25 mouse cellular contexts compared by ENCODE assay signal in genomic region chr12:17036532-17036931, GRCm38 (mm10). TPM values are rescaled to one million over a fixed set of nuclear protein-coding genes. Genes with fewer than 3 reads are reported as not detected.
DNase-seq lines count a peak whose midpoint lies in the region; ATAC-seq and TF ChIP-seq lines count a peak whose summit lies in the region.
"Had no signal": no experiment of that assay in that cellular context is flagged by ENCODE, and none has a peak within 500 bp of the region (broad histone marks: within the 10 kb centered on the region; RNA-seq: fewer than 3 reads in every experiment).

No protein-coding gene starts in this region.

- no peak for TF ChIP-seq POLR2A in lung, adult 2 months (IDR thresholded peaks at IDR 0.05; ENCODE audit: borderline replicate concordance, extremely low read depth, low read depth, low read length)

- H3K4me2 ChIP-seq in hindbrain, embryonic 15.5 days, result no peak overlapping the region
- no peak overlapping the region for H3K4me2 ChIP-seq in hindbrain, embryonic 13.5 days
- 0 out of 2 replicates have a peak overlapping the region, but pooled peaks have one; percentile 9 for H3K4me2 ChIP-seq in neural tube, embryonic 13.5 days
- H3K4me2 ChIP-seq: embryonic facial prominence, embryonic 12.5 days; limb, embryonic 15.5 days; liver, embryonic 13.5 days had no signal

- H3K36me3 ChIP-seq in hindbrain, embryonic 15.5 days, result no peaks in the 10 kb centered on the region
- H3K36me3 ChIP-seq in hindbrain, embryonic 13.5 days, result no peaks in the 10 kb centered on the region
- no peaks in the 10 kb centered on the region for H3K36me3 ChIP-seq in neural tube, embryonic 13.5 days
- H3K36me3 ChIP-seq: embryonic facial prominence, embryonic 12.5 days; limb, embryonic 15.5 days; liver, embryonic 13.5 days; stomach, embryonic 15.5 days had no signal

- no peaks in the 10 kb centered on the region for H3K9me3 ChIP-seq in hindbrain, embryonic 15.5 days
- H3K9me3 ChIP-seq in hindbrain, embryonic 13.5 days, result no peaks in the 10 kb centered on the region
- no peaks in the 10 kb centered on the region for H3K9me3 ChIP-seq in neural tube, embryonic 13.5 days
- H3K9me3 ChIP-seq: embryonic facial prominence, embryonic 12.5 days; limb, embryonic 15.5 days; liver, embryonic 13.5 days; stomach, embryonic 15.5 days had no signal

- H3K4me3 ChIP-seq in hindbrain, embryonic 15.5 days, result no peak overlapping the region
- H3K4me3 ChIP-seq in hindbrain, embryonic 13.5 days, result no peak overlapping the region
- peak overlapping the region; percentile 7 for H3K4me3 ChIP-seq in lung, adult 2 months (replicated peaks; ENCODE audit: extremely low read depth, low read depth, low read length)
- no peak overlapping the region for H3K4me3 ChIP-seq in neural tube, embryonic 13.5 days
- H3K4me3 ChIP-seq: embryonic facial prominence, embryonic 12.5 days; limb, embryonic 15.5 days; liver, embryonic 13.5 days; myocyte; stomach, embryonic 15.5 days had no signal

- TF ChIP-seq CTCF in lung, adult 2 months (IDR thresholded peaks at IDR 0.05; ENCODE audit: insufficient read depth, low read length), result no peak

- H3K27ac ChIP-seq in hindbrain, embryonic 15.5 days (replicated peaks), result no peak overlapping the region
- H3K27ac ChIP-seq in hindbrain, embryonic 13.5 days, result no peak overlapping the region
- 0 out of 2 replicates have a peak overlapping the region, but pooled peaks have one; percentile 38 for H3K27ac ChIP-seq in neural tube, embryonic 13.5 days (replicated peaks)
- H3K27ac ChIP-seq: embryonic facial prominence, embryonic 12.5 days; kidney, postnatal 0 days; limb, embryonic 15.5 days; liver, embryonic 13.5 days; macrophage; stomach, embryonic 15.5 days had no signal

- 40% methylated on average over 9 of the region's 9 CpGs for WGBS in hindbrain, embryonic 15.5 days
- WGBS in hindbrain, embryonic 13.5 days, result 47% methylated on average over 9 of the region's 9 CpGs
- 52% methylated on average over 9 of the region's 9 CpGs for WGBS in lung, adult 2 months
- 46% methylated on average over 9 of the region's 9 CpGs for WGBS in neural tube, embryonic 13.5 days

- 0 out of 2 replicates have a peak, but pooled peaks cover 5% of the 10 kb centered on the region for H3K27me3 ChIP-seq in hindbrain, embryonic 15.5 days
- 0 out of 2 replicates have a peak, but pooled peaks cover 11% of the 10 kb centered on the region for H3K27me3 ChIP-seq in hindbrain, embryonic 13.5 days
- H3K27me3 ChIP-seq in neural tube, embryonic 13.5 days, result peaks cover 17% of the 10 kb centered on the region
- H3K27me3 ChIP-seq: embryonic facial prominence, embryonic 12.5 days; liver, embryonic 13.5 days; stomach, embryonic 15.5 days had no signal

- DNase-seq in lung, adult 2 months, result no peak
- no peak for DNase-seq in lung, postnatal 36 days
- DNase-seq in neural tube, embryonic 10.5 days (ENCODE audit: extremely low spot score, low spot score), result no peak
- no peak for DNase-seq in urinary bladder, postnatal 10 days (ENCODE audit: low spot score)
- DNase-seq: cerebellum, adult 11-12 months; cerebellum, adult 9-11 months; embryo, embryonic 11 days; gastrocnemius, postnatal 10 days; heart, postnatal 14 days; kidney, adult 8-10 months; liver, embryonic 13.5 days; lung, adult 18-20 months had no signal

- ATAC-seq in hindbrain, embryonic 15.5 days (ENCODE audit: low FRiP score, low read depth), result 0 out of 2 replicates have a peak, but pooled peaks have one; percentile 27
- ATAC-seq in hindbrain, embryonic 13.5 days (ENCODE audit: low FRiP score), result no peak
- ATAC-seq in neural tube, embryonic 13.5 days (ENCODE audit: low read depth), result peak; percentile 44; the same call in 1 of the 2 replicates
- ATAC-seq: CD4-positive, CD25-positive, alpha-beta regulatory T cell, adult 4 months; intestine, embryonic 16.5 days; midbrain, embryonic 16.5 days had no signal

- peaks cover 13% of the 10 kb centered on the region for H3K4me1 ChIP-seq in hindbrain, embryonic 15.5 days (replicated peaks)
- H3K4me1 ChIP-seq in hindbrain, embryonic 13.5 days (replicated peaks), result peaks cover 16% of the 10 kb centered on the region
- no peaks in the 10 kb centered on the region for H3K4me1 ChIP-seq in lung, adult 2 months (ENCODE audit: control insufficient read depth, insufficient read depth, low read length)
- H3K4me1 ChIP-seq in neural tube, embryonic 13.5 days (replicated peaks), result peaks cover 17% of the 10 kb centered on the region
- H3K4me1 ChIP-seq: embryonic facial prominence, embryonic 12.5 days; liver, embryonic 13.5 days; stomach, embryonic 15.5 days had no signal

- H3K9ac ChIP-seq in hindbrain, embryonic 15.5 days, result no peak overlapping the region
- H3K9ac ChIP-seq in hindbrain, embryonic 13.5 days, result no peak overlapping the region
- H3K9ac ChIP-seq in neural tube, embryonic 13.5 days, result peak overlapping the region; percentile 22; the same call in 1 of the 2 replicates
- H3K9ac ChIP-seq: embryonic facial prominence, embryonic 12.5 days; limb, embryonic 15.5 days; liver, embryonic 13.5 days; stomach, embryonic 15.5 days had no signal

RNA-seq across cellular contexts. Expression of gene 2410004P03Rik, which starts 25.0 kb away (rescaled TPM):
- 4.3 and 7.4 TPM in 2 replicates for polyA plus RNA-seq in hindbrain, embryonic 15.5 days (2015; fragmentation: Nextera tagmentation; extraction: Ambion mirVana)
- 3.0 and 4.8 TPM in 2 replicates for polyA plus RNA-seq in hindbrain, embryonic 13.5 days (2015; fragmentation: Nextera tagmentation; extraction: Ambion mirVana)
- polyA plus RNA-seq in lung, adult 2 months (2012; rRNA removed), result 11.2 and 15.0 TPM in 2 replicates
- 1.1 and 1.6 TPM in 2 replicates for polyA plus RNA-seq in neural tube, embryonic 13.5 days (2015; fragmentation: Nextera tagmentation; extraction: Ambion mirVana)
- polyA plus RNA-seq: heart, embryonic 14.5 days had no signal

RNA-seq across cellular contexts. Expression of gene Pqlc3, which starts 36.3 kb away (rescaled TPM):
- 2.4 and 2.6 TPM in 2 replicates for polyA plus RNA-seq in hindbrain, embryonic 15.5 days (2015; fragmentation: Nextera tagmentation; extraction: Ambion mirVana)
- polyA plus RNA-seq in hindbrain, embryonic 13.5 days (2015; fragmentation: Nextera tagmentation; extraction: Ambion mirVana), result 1.4 and 2.3 TPM in 2 replicates
- 73.8 and 81.2 TPM in 2 replicates for polyA plus RNA-seq in lung, adult 2 months (2012; rRNA removed)
- 1.4 and 2.2 TPM in 2 replicates for polyA plus RNA-seq in neural tube, embryonic 13.5 days (2015; fragmentation: Nextera tagmentation; extraction: Ambion mirVana)

Comparison
In these comparisons a context has a peak if more than half of its experiments do, and no peak if none do; other contexts are left out.
1. RNA of gene Pqlc3, which starts 36.3 kb away (polyA plus RNA-seq): 73.8 to 81.2 TPM in lung, adult 2 months; 2.4 to 2.6 TPM in hindbrain, embryonic 15.5 days, 1.4 to 2.3 TPM in hindbrain, embryonic 13.5 days and 1.4 to 2.2 TPM in neural tube, embryonic 13.5 days; every median in the first group is over 10 times any median in the second.